Mouse (Mus musculus): Measurements from ENCODE around the gene Cyp2s1.

DNA sequence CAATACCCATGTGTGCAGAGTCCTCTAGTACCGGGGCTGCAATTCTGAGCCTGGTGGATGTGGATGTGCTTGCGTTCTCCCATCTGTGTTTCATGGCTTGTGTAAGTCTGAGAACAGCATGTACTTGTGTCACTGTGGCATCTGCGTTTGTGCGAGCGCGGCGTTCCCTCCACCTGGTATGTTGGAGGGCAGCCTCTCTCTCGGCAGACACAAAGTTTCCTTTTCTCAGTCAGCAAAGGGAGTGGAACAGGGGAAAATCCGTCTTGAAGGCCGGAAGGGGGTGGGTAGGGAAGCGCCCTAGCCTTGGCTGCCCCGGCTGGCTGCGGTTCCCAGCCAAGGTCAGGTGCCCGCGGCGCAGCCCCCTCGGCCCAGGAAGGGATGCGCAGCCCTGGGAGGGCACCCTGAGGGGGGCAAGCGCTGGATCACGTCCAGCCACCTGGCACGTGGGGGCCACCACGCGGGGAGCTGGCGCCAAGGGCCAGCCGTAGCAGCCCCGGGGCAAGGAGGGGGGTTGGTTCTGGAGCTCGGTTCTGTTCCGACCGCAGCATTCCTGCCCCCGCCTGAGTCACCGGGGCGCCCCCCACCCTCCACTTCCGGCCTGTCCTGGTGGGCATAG is 35.3 kb downstream of the Cyp2s1 start:
- TF ChIP-seq POLR2A (IDR thresholded peaks at IDR 0.05; ENCODE audit: extremely low read depth, insufficient read depth, low read length) (no peak), CTCF (IDR thresholded peaks at IDR 0.05; ENCODE audit: low read depth, low read length) (no peak)
